Mouse (Mus musculus) mature B cell (primary cell): Measurements from ENCODE around the gene Khdc4.

Source experiments
- in situ Hi-C: fragments of 300-500 bp; cut with MboI; formaldehyde crosslinking; loops from 2 replicates; pipeline ENCODE4 v1.14.3; 2019

Gene Khdc4

GRCm38 (mm10) chr3:88736556-88736955 is 51.0 kb downstream of the Khdc4 start:
- in situ Hi-C loops: no loop called here

GRCm38 (mm10) chr3:88738641-88739040 is 53.0 kb downstream of the Khdc4 start:
- in situ Hi-C loops: no loop called here

DNA sequence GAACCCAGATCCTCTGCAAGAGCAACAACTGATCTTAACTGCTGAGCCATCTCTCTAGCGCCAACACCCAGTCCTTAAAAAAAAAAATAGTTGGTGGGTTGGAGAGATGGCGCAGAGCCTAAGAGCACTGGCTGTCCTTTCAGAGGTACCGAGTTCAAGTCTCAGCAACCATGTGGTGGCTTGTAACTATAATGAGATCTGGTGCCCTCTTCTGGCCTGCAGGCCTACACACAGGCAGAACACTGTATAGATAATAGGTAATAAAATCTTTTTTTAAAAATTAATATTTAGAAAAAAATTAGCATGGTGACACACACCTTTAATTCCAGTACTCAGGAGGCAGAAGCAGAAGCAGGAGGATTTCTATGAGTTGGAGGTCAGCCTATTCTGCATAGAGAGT is 54.5 kb downstream of the Khdc4 start:
- in situ Hi-C loops: no loop called here

GRCm38 (mm10) chr3:88745534-88745933 is 59.9 kb downstream of the Khdc4 start:
- in situ Hi-C loops: no loop called here

GRCm38 (mm10) chr3:88746139-88746870 is 60.7 kb downstream of the Khdc4 start:
- in situ Hi-C loops: no loop called here

DNA sequence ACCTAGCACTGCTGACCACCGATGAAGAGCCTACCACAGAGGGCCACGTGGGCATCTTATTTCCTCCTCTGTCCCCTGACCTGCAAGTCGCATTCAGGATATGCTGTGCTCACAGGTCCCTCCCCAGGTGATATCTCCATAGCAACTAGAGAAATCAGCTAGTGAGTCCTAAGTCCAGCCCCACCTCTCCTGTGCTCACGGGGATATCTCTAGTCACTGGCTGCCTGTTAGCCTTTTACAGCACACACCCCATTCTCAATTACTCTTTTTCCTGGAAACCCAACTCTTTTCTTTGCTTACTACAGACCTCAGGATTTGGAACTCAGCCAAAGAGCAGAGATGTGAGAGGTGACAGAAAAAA is 61.2 kb downstream of the Khdc4 start:
- in situ Hi-C loops: no loop called here

DNA sequence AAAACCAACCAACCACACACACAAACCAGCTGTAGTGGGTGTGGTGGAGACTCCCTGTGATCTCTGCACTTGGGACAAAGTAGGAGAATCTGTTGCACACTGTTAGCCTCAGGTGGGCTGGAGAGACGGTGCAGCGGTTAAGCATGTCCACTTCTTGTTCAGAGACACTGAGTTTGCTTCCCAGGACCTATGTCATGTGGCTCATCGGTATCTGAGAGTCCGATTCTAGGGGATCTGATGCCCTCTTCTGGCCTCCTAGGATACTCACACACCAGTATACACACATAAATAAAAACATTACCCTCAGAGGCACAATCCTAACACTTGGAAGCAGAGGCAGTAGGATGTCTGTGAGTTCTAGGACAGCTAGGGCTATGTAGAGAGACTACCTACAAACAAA is 68.7 kb downstream of the Khdc4 start:
- in situ Hi-C loops: no loop called here

DNA sequence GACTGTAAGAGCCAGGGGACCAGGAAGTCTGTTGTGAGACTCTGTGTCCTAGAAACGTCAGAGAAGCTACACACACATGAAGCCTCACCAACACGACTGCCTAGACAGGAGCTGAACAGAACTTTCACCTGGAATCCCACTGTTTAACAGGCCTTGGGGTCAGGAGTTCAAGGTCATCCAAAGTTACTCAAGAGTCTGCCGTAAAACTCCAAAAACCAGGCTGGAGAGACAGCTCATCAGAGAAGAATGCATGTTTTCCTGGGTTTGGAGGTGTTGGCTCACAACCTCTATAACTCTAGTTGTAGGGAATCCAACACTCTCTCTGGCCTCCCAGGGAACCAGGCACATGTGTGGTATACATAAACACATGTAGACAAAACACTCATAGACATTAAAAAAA is 69.9 kb downstream of the Khdc4 start:
- in situ Hi-C loops: no loop called here

DNA sequence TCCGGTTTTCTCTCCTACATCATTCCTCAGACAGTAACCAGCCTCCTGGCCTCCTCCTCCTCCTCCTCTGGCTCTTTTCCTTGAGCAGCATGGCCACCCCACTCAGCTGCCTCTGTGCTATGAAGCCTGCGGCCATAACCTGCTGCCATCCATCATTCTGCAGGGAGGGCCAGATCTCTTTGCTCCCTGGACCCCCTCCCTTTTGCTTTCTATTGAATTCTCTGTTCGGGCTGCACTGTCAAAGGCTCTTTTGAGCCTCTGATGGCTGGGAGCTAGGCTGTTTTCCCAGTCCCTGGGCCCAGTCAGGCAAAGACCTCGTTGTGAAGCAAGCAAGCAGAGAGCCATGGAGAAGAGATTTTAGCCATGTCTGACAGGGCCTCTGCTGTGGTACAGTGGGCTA is 70.7 kb downstream of the Khdc4 start:
- in situ Hi-C loops: no loop called here

GRCm38 (mm10) chr3:88758045-88758500 is 72.5 kb downstream of the Khdc4 start:
- in situ Hi-C loops: no loop called here

DNA sequence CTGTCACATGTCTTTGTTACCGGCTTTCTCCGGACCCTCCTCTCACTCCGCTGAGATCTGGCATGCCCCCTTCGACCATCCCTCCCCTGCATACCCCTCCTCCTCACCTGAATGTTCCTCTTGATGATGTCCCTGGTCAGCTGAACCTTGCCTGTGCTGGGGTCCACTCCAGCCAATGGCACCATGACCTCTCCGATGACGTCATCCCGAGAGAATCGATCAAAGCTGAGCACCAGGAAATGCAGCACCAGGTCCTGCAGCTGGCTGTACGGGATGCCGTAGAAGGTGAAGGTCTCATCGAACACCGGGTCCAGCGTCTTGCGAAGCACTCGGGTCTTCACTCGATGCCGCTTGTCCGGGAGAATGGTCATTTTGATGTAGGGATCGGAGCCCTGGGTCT is 76.0 kb downstream of the Khdc4 start:
- in situ Hi-C loops: no loop called here

GRCm38 (mm10) chr3:88762401-88762831 is 76.8 kb downstream of the Khdc4 start:
- in situ Hi-C loops: no loop called here
